Mouse (Mus musculus): ENCODE measurements around the gene Tpi1. TPM values are rescaled to one million over a fixed set of nuclear protein-coding genes. Genes with fewer than 3 reads are reported as not detected.

Gene Tpi1
- 811 TPM for polyA plus RNA-seq (2014; fragmentation: Illumina TruSeq; extraction: RNeasy Lipid Tissue Mini Kit (QIAGEN cat#74804); ENCODE audit: low read depth, low replicate concordance)

GRCm38 (mm10) chr6:124813933-124814332 lies at the start of gene Tpi1:
Gene Tpi1, minus strand, starts transcription at chr6:124814296.

GRCm38 (mm10) chr6:124856916-124857839 lies 43.1 kb upstream of the Tpi1 start, which contains the start of gene P3h3:
Gene P3h3, minus strand, starts transcription at chr6:124857752.

GRCm38 (mm10) chr6:124840241-124841167 lies 26.4 kb upstream of the Tpi1 start, which contains the start of gene Gnb3:
Gene Gnb3, minus strand, starts transcription at chr6:124840275.

GRCm38 (mm10) chr6:124828868-124829798 lies 15.0 kb upstream of the Tpi1 start, which contains the start of the genes Usp5 and Cdca3:
Gene Usp5, minus strand, starts transcription at chr6:124829484.
Gene Cdca3, plus strand, starts transcription at chr6:124829547.

GRCm38 (mm10) chr6:124808358-124809012 lies 5.6 kb downstream of the Tpi1 start, which contains the start of gene Spsb2:
Gene Spsb2, plus strand, starts transcription at chr6:124808661.

GRCm38 (mm10) chr6:124779222-124779983 lies 34.7 kb downstream of the Tpi1 start, which contains the start of gene Lrrc23:
Gene Lrrc23, minus strand, starts transcription at chr6:124779727.

GRCm38 (mm10) chr6:124769101-124769765 lies 44.9 kb downstream of the Tpi1 start, which contains the start of gene Eno2:
Gene Eno2, minus strand, starts transcription at chr6:124769673.

Other genes starting within 250 kb of the Tpi1 start
- gene C1rb, start 244.0 kb downstream of the Tpi1 start, polyA plus RNA-seq (2014; fragmentation: Illumina TruSeq; extraction: RNeasy Lipid Tissue Mini Kit (QIAGEN cat#74804); ENCODE audit: low read depth, low replicate concordance): not detected
- not detected for gene C1s2, start 178.2 kb downstream of the Tpi1 start, polyA plus RNA-seq (2014; fragmentation: Illumina TruSeq; extraction: RNeasy Lipid Tissue Mini Kit (QIAGEN cat#74804); ENCODE audit: low read depth, low replicate concordance)
- gene Lpcat3, start 151.3 kb downstream of the Tpi1 start, polyA plus RNA-seq (2014; fragmentation: Illumina TruSeq; extraction: RNeasy Lipid Tissue Mini Kit (QIAGEN cat#74804); ENCODE audit: low read depth, low replicate concordance): 38.0 TPM
- 95.4 TPM for gene Emg1, start 102.1 kb downstream of the Tpi1 start, polyA plus RNA-seq (2014; fragmentation: Illumina TruSeq; extraction: RNeasy Lipid Tissue Mini Kit (QIAGEN cat#74804); ENCODE audit: low read depth, low replicate concordance)
- gene Phb2, start 102.0 kb downstream of the Tpi1 start, polyA plus RNA-seq (2014; fragmentation: Illumina TruSeq; extraction: RNeasy Lipid Tissue Mini Kit (QIAGEN cat#74804); ENCODE audit: low read depth, low replicate concordance): 219 TPM
- 4.0 TPM for gene Ptpn6, start 75.6 kb downstream of the Tpi1 start, polyA plus RNA-seq (2014; fragmentation: Illumina TruSeq; extraction: RNeasy Lipid Tissue Mini Kit (QIAGEN cat#74804); ENCODE audit: low read depth, low replicate concordance)
- gene Grcc10, start 72.9 kb downstream of the Tpi1 start, polyA plus RNA-seq (2014; fragmentation: Illumina TruSeq; extraction: RNeasy Lipid Tissue Mini Kit (QIAGEN cat#74804); ENCODE audit: low read depth, low replicate concordance): 240 TPM
- not detected for gene Gm45234, start 58.3 kb downstream of the Tpi1 start, polyA plus RNA-seq (2014; fragmentation: Illumina TruSeq; extraction: RNeasy Lipid Tissue Mini Kit (QIAGEN cat#74804); ENCODE audit: low read depth, low replicate concordance)
- gene Atn1, start 57.8 kb downstream of the Tpi1 start, polyA plus RNA-seq (2014; fragmentation: Illumina TruSeq; extraction: RNeasy Lipid Tissue Mini Kit (QIAGEN cat#74804); ENCODE audit: low read depth, low replicate concordance): 24.6 TPM
- gene Eno2, start 44.6 kb downstream of the Tpi1 start, polyA plus RNA-seq (2014; fragmentation: Illumina TruSeq; extraction: RNeasy Lipid Tissue Mini Kit (QIAGEN cat#74804); ENCODE audit: low read depth, low replicate concordance): 1.6 TPM
- 2.5 TPM for gene Lrrc23, start 34.6 kb downstream of the Tpi1 start, polyA plus RNA-seq (2014; fragmentation: Illumina TruSeq; extraction: RNeasy Lipid Tissue Mini Kit (QIAGEN cat#74804); ENCODE audit: low read depth, low replicate concordance)
- gene Spsb2, start 5.6 kb downstream of the Tpi1 start, polyA plus RNA-seq (2014; fragmentation: Illumina TruSeq; extraction: RNeasy Lipid Tissue Mini Kit (QIAGEN cat#74804); ENCODE audit: low read depth, low replicate concordance): 3.0 TPM
- gene Usp5, start 15.2 kb upstream of the Tpi1 start, polyA plus RNA-seq (2014; fragmentation: Illumina TruSeq; extraction: RNeasy Lipid Tissue Mini Kit (QIAGEN cat#74804); ENCODE audit: low read depth, low replicate concordance): 65.2 TPM
- gene Cdca3, start 15.3 kb upstream of the Tpi1 start, polyA plus RNA-seq (2014; fragmentation: Illumina TruSeq; extraction: RNeasy Lipid Tissue Mini Kit (QIAGEN cat#74804); ENCODE audit: low read depth, low replicate concordance): 0.58 TPM
- gene Gnb3, start 26.0 kb upstream of the Tpi1 start, polyA plus RNA-seq (2014; fragmentation: Illumina TruSeq; extraction: RNeasy Lipid Tissue Mini Kit (QIAGEN cat#74804); ENCODE audit: low read depth, low replicate concordance): 11.1 TPM
- gene P3h3, start 43.5 kb upstream of the Tpi1 start, polyA plus RNA-seq (2014; fragmentation: Illumina TruSeq; extraction: RNeasy Lipid Tissue Mini Kit (QIAGEN cat#74804); ENCODE audit: low read depth, low replicate concordance): 17.8 TPM
- gene Gpr162, start 49.7 kb upstream of the Tpi1 start, polyA plus RNA-seq (2014; fragmentation: Illumina TruSeq; extraction: RNeasy Lipid Tissue Mini Kit (QIAGEN cat#74804); ENCODE audit: low read depth, low replicate concordance): 1.1 TPM
- gene Cd4, start 73.9 kb upstream of the Tpi1 start, polyA plus RNA-seq (2014; fragmentation: Illumina TruSeq; extraction: RNeasy Lipid Tissue Mini Kit (QIAGEN cat#74804); ENCODE audit: low read depth, low replicate concordance): 0.42 TPM
- 1.6 TPM for gene Lag3, start 97.4 kb upstream of the Tpi1 start, polyA plus RNA-seq (2014; fragmentation: Illumina TruSeq; extraction: RNeasy Lipid Tissue Mini Kit (QIAGEN cat#74804); ENCODE audit: low read depth, low replicate concordance)
- gene Ptms, start 105.8 kb upstream of the Tpi1 start, polyA plus RNA-seq (2014; fragmentation: Illumina TruSeq; extraction: RNeasy Lipid Tissue Mini Kit (QIAGEN cat#74804); ENCODE audit: low read depth, low replicate concordance): 217 TPM
- 190 TPM for gene Mlf2, start 117.1 kb upstream of the Tpi1 start, polyA plus RNA-seq (2014; fragmentation: Illumina TruSeq; extraction: RNeasy Lipid Tissue Mini Kit (QIAGEN cat#74804); ENCODE audit: low read depth, low replicate concordance)
- gene Cops7a, start 151.2 kb upstream of the Tpi1 start, polyA plus RNA-seq (2014; fragmentation: Illumina TruSeq; extraction: RNeasy Lipid Tissue Mini Kit (QIAGEN cat#74804); ENCODE audit: low read depth, low replicate concordance): 103 TPM
- gene Pianp, start 182.4 kb upstream of the Tpi1 start, polyA plus RNA-seq (2014; fragmentation: Illumina TruSeq; extraction: RNeasy Lipid Tissue Mini Kit (QIAGEN cat#74804); ENCODE audit: low read depth, low replicate concordance): 0.86 TPM
- 26.3 TPM for gene Zfp384, start 194.8 kb upstream of the Tpi1 start, polyA plus RNA-seq (2014; fragmentation: Illumina TruSeq; extraction: RNeasy Lipid Tissue Mini Kit (QIAGEN cat#74804); ENCODE audit: low read depth, low replicate concordance)
- 36.6 TPM for gene Ing4, start 225.5 kb upstream of the Tpi1 start, polyA plus RNA-seq (2014; fragmentation: Illumina TruSeq; extraction: RNeasy Lipid Tissue Mini Kit (QIAGEN cat#74804); ENCODE audit: low read depth, low replicate concordance)
- 9.2 TPM for gene Acrbp, start 235.4 kb upstream of the Tpi1 start, polyA plus RNA-seq (2014; fragmentation: Illumina TruSeq; extraction: RNeasy Lipid Tissue Mini Kit (QIAGEN cat#74804); ENCODE audit: low read depth, low replicate concordance)